Mouse (Mus musculus): Measurements from ENCODE around the gene Msgn1.

Msgn1 gene

DNA sequence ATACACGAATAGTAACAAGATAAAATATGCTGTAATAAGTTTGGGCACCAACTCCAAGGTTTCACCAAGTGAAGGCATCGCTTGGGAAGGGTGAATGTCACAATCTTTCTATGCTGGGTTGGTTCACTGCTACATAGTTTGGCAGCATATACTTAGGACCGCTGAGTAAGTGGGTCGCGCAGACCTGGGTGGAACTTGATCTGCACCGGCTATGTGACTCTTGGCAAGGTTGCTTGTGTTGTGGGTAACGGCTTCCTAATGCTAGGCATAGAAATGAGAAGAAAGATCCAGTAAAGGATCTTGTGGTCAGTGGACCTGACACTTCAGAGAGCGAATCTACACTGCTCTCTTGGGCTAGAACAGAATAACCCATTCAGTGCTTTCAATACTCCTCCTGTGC lies 6.3 kb downstream of the Msgn1 start:
- ATAC-seq (ENCODE audit: insufficient number of reproducible peaks, low FRiP score, low TSS enrichment), result no peak

- no peak for ATAC-seq (ENCODE audit: insufficient number of reproducible peaks, low FRiP score, low TSS enrichment)
These were observed 8.1 kb downstream of the Msgn1 start for GRCm38 (mm10) chr12:11200711-11201110.

DNA sequence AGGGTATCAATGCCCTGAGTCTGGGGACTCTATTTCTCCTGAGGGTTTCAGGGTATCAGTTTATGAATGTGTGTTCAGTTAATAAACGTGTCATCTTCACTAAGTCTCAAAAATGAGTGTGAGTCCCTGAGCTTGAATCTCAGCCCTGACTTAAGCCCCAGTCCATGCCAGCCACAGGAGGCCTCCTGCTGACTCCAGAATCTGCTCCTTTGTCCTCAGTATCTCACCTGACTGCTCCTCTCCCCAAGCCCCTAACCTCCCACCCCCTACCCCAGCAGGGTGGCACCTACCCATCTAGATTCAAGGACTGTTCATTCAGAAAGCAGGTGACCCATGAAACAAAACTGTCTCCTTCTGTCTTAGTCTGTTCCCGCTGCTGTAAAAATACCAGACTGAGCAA lies 10.2 kb downstream of the Msgn1 start:
- no peak for ATAC-seq (ENCODE audit: insufficient number of reproducible peaks, low FRiP score, low TSS enrichment)

DNA sequence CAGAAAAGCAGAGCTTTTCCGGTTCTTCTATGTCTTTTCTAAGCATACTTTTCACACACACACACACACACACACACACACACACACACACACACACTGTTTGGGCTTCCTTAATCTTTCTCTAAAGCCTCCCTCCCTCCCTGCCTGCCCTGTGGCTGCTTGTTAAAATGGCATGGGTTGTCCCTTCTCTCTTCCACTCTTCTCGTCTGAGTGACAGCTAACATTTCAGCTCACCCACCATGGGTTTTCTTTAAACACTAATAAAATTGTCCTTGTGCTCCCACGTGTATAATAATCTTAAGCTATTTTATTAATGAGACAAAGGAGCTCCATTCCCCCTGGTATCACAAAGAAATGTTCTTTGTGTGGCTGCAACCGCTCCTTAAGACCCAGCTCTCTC lies 10.7 kb downstream of the Msgn1 start:
- ATAC-seq (ENCODE audit: insufficient number of reproducible peaks, low FRiP score, low TSS enrichment), result no peak

GRCm38 (mm10) chr12:11196830-11197229 lies 11.9 kb downstream of the Msgn1 start:
- no peak for ATAC-seq (ENCODE audit: insufficient number of reproducible peaks, low FRiP score, low TSS enrichment)

DNA sequence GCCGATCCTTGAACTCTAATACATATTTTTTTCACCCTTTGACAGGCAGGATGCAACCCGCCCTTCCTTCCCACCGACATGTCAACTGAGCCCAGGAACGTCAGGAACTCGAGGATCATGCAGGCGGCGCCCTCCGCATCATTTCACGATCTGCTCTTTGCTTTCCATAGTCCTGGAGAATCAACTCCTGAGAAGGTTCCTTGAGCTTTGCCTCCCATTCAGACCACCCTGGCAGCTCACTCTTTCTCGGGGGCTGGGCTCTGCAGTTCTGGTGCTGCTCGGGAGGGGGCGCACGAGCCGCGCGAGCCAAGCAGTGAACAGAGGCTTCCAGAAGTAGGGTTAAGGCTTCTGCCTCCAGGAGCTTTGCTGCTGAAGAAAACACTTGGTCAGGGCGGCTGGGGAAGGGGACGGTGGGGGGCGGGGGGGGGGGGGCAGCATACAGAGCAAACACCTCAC lies 12.6 kb downstream of the Msgn1 start:
- ATAC-seq (ENCODE audit: insufficient number of reproducible peaks, low FRiP score, low TSS enrichment), result peak; percentile 58; the same call in 1 of the 2 replicates

GRCm38 (mm10) chr12:11195031-11195430 lies 13.7 kb downstream of the Msgn1 start:
- no peak for ATAC-seq (ENCODE audit: insufficient number of reproducible peaks, low FRiP score, low TSS enrichment)

GRCm38 (mm10) chr12:11178486-11179154 lies 30.2 kb downstream of the Msgn1 start:
- peak; percentile 91 for ATAC-seq (ENCODE audit: insufficient number of reproducible peaks, low FRiP score, low TSS enrichment)

DNA sequence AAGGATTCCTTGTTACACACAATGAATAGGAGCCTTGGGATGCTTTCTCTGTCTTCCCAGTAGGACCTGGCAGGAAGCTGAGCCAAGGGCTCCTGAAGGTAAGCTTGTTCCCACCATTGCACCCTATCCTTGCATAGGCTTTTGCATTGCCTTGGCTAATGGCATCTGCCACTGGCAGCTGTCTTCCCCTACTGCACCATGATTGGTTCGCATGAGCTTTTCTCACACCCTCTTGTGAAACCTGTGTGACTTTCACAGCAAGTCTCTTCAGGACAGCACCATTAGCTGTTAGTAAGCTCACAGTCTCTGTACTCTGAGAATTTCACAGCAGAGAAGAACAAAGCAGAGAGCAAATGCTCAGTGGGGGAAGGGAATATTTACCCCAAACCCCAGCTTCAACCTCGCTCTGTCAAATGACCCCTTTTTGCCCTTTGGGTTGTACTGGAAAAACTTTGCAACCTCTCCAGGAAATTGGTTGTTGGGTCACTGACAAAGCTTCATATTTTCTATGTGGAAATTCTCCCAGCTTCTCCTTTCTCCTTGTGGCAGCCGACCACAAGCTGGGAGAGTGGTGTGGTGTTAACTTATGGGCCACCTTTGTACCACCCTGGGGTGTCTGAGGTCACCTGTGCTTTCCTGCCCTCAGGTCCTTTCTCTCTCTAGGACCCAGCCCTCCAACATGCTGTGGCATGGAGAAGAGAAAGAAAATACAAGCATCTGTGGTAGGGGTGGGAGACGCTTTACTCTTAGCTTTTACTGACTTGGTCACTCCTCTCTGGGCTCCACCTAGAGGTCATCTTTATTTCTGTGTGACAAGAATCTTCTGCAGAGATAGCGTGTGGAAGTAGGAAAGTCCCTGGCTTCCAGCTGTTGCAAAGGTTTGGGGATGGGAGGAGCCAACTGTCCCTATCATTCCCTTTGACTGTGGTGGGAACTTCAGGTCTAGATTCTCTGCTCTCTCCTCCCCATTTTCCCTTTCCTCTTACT lies 31.1 kb downstream of the Msgn1 start:
- ATAC-seq (ENCODE audit: insufficient number of reproducible peaks, low FRiP score, low TSS enrichment), result no peak

DNA sequence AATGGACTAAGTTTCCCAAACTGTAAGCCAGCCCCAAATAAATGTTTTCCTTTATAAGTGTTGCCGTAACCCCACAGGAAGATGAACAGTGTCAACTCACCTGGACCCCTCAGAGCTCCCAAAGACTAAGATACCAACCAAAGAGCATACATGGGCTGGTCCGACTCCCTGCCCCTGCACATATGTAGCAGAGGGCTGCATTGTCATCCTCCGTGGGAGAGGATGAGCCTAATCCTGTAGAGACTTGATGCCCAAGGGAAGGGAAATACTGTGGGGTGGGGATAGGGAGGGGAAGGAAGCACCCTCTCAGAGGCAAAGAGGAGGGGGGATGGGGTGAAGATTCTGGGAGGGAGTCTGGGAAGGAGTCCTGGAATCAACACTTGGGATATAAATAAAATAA lies 50.1 kb downstream of the Msgn1 start:
- ATAC-seq (ENCODE audit: insufficient number of reproducible peaks, low FRiP score, low TSS enrichment), result no peak
